Mouse (Mus musculus): ENCODE data around the gene Olfr635. TPM values are rescaled to one million over a fixed set of nuclear protein-coding genes. Genes with fewer than 3 reads are reported as not detected.

The Olfr635 gene
- not detected for total RNA-seq (2023)

DNA sequence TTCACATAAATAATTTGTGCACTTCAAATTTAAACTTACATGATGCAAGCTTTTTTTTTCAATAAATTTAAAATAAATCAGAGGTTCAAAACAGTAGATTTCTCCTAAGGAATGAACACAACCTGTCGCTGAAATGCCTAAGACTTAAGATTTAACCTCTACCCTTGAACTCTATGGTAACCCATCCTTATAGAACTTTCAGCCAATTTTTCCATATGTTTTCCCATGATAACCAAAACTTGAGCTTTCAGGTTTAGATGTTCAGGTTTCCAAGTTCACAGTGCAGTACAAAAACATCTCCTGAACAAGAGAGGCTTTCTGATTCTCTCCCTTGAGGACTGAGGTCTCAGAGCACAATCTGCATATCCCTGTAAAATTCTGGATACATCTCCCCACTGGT is at the start of gene Olfr635:
Gene Olfr635, plus strand, starts transcription at position 301 of the 400 bp plus-strand sequence.

DNA sequence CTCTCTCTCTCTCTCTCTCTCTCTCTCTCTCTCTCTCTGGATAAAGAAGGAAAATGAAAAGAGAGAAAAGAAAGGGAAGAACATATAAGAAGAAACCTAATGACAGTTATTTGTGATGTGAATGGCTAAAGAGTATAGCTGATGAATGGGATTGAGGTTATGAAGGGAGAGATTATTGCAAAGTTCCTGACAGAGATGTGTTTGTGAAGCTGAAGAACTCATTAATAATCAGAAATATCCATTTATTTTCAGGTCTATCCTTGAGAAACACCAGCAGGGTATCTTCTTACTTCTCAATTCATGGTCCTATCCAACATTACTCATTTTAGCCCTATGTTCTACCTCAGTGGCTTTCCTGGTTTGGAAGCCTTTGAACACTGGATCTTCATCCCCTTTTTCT is 42.4 kb upstream of the Olfr635 start, which contains the start of gene Olfr631:
Gene Olfr631, plus strand, starts transcription at position 301 of the 400 bp plus-strand sequence.

DNA sequence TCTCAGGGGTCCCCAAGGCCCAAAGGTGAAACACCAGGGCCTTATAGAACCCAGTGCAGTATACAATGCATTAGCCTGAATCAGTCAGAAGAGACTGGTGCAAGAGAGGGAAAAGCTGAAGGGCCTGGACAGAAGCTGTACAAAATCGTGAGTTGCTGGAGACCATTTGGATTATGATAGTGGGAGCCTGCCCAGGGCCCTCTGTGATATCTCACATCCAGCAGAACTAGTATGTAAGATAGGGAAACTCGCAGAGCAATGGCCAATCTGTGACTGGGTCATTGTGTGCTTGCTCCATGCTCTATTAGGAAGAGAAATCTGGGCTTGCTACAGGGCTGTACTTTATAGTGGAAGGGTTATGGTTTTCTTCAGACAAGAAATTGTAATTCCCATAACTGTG is 36.7 kb upstream of the Olfr635 start, which contains the start of gene Olfr632:
Gene Olfr632, plus strand, starts transcription at position 84 of the 400 bp plus-strand sequence.

DNA sequence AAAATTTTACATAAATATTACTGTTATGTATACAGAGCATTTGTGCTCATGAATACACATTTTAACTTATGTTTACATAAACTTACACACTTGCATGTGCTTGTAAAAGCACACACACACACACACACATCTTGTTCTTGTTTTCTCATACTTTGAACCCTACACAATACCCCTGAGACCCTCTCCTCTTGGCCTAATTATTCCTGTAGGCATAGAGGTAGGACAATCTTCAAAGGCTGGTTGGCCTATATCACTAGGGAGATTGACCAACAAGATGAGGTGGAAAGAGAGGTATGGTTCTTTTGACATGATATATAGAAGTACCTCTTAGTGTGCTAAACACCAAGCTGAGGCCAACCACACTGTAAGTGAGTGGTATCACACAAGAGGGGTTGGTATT is 26.8 kb upstream of the Olfr635 start, which contains the start of gene Olfr633:
Gene Olfr633, plus strand, starts transcription at position 301 of the 400 bp plus-strand sequence.

DNA sequence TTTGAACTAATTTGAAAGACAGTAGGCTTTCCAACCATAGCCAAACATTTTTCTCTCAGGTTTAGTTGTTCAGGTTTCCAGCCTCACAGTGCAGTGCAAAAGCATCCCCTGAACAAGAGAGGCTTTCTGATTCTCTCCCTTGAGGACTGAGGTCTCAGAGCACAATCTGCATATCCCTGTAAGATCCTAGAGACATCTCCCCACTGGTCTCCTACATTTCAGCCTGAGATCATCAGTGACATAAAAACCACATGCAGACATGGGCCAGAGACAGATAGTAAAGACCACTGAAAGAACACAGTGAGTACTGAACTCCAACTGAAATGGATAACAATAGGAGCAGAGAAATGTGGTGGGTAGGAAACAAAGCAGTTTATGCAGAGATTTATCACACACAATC is 27.5 kb downstream of the Olfr635 start, which contains the start of gene Olfr638:
Gene Olfr638, plus strand, starts transcription at position 301 of the 400 bp plus-strand sequence.

DNA sequence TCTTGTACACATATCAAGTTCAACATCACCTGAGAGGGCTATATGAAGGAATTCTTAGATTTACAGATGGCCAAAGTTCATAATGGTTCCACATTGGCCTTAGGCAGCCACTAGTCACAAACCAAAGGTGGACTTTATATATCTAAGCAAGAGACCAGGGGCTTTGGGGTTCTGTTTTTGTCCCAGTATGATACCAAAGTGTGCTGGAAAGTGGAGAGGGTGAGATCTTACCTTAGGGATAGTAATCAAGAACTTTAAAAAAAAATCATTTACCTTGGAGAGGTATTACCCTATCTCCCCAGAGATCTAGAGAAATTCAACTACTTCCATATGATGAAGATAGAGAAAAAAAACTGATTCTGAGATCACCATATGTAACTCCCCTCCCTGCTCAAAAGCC is 46.3 kb downstream of the Olfr635 start, which contains the start of gene Olfr639:
Gene Olfr639, minus strand, starts transcription at position 101 of the 400 bp plus-strand sequence.

DNA sequence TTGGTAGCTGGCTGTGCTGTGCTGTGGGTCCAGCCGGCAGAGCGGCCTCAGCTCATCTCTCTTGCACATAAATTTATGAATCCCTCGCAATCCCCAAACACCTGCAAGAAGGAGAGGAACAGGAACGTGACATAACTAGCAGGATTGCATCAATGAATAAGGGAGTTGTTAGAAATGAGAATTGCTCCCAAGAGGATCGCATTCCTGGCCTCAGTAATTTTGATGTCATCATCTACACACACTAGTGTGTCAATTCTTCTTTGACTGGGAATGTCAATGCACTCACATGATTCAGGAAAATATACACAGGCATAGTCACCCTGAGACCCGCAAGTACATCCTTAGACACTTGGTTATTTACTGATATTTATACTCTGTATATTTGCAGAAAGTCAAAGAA is 54.5 kb downstream of the Olfr635 start, which contains the start of gene Olfr640:
Gene Olfr640, minus strand, starts transcription at position 101 of the 400 bp plus-strand sequence.

DNA sequence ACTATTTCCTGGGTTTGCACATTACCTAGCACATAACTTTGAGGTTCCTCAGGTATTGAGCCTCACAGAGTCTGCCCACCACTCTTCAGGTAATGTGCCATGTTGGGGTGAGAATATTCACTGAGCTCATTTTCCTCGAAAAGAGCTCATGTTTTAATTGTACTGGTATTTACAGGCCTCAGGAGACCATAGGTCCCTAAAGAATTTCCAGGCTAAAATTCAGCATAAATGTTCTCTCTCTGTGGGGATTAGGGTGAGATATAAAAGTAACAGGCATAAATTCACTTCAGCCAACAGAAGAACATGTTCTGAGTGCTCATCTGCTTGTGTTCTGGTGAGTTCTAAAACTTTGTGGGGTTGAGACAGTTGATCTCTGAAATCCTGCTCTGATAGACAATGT is 64.2 kb downstream of the Olfr635 start, which contains the start of gene Olfr641:
Gene Olfr641, plus strand, starts transcription at position 301 of the 400 bp plus-strand sequence.

Other genes starting within 250 kb of the Olfr635 start
- gene Olfr628, start 240.8 kb upstream of the Olfr635 start, total RNA-seq (2023) = not detected
- gene Olfr629, start 226.2 kb upstream of the Olfr635 start, total RNA-seq (2023) = not detected
- not detected for gene Olfr630, start 213.8 kb upstream of the Olfr635 start, total RNA-seq (2023)
- not detected for gene Olfr69, start 199.6 kb upstream of the Olfr635 start, total RNA-seq (2023)
- not detected for gene Olfr68, start 191.5 kb upstream of the Olfr635 start, total RNA-seq (2023)
- gene Olfr67, start 179.3 kb upstream of the Olfr635 start, total RNA-seq (2023) = not detected
- gene Hbb-bt, start 157.2 kb upstream of the Olfr635 start, total RNA-seq (2023) = 115 TPM
- 842 TPM for gene Hbb-bs, start 143.1 kb upstream of the Olfr635 start, total RNA-seq (2023)
- gene Hbb-bh2, start 130.6 kb upstream of the Olfr635 start, total RNA-seq (2023) = not detected
- not detected for gene Hbb-bh1, start 128.0 kb upstream of the Olfr635 start, total RNA-seq (2023)
- gene Hbb-y, start 117.9 kb upstream of the Olfr635 start, total RNA-seq (2023) = not detected
- not detected for gene Olfr66, start 84.9 kb upstream of the Olfr635 start, total RNA-seq (2023)
- gene Olfr64, start 76.7 kb upstream of the Olfr635 start, total RNA-seq (2023) = not detected
- gene Olfr65, start 67.7 kb upstream of the Olfr635 start, total RNA-seq (2023) = not detected
- not detected for gene Olfr631, start 42.3 kb upstream of the Olfr635 start, total RNA-seq (2023)
- gene Olfr632, start 36.8 kb upstream of the Olfr635 start, total RNA-seq (2023) = not detected
- not detected for gene Olfr633, start 26.7 kb upstream of the Olfr635 start, total RNA-seq (2023)
- not detected for gene Olfr638, start 27.6 kb downstream of the Olfr635 start, total RNA-seq (2023)
- gene Olfr639, start 46.2 kb downstream of the Olfr635 start, total RNA-seq (2023) = 0.21 TPM
- gene Olfr640, start 54.4 kb downstream of the Olfr635 start, total RNA-seq (2023) = not detected
- not detected for gene Olfr641, start 64.3 kb downstream of the Olfr635 start, total RNA-seq (2023)
- gene Olfr642, start 81.5 kb downstream of the Olfr635 start, total RNA-seq (2023) = not detected
- gene 4930516K23Rik, start 90.3 kb downstream of the Olfr635 start, total RNA-seq (2023) = not detected
- gene Olfr644, start 100.7 kb downstream of the Olfr635 start, total RNA-seq (2023) = not detected
- not detected for gene Olfr645, start 114.3 kb downstream of the Olfr635 start, total RNA-seq (2023)
- not detected for gene Olfr646, start 133.7 kb downstream of the Olfr635 start, total RNA-seq (2023)
- gene Ubqln5, start 158.7 kb downstream of the Olfr635 start, total RNA-seq (2023) = not detected
- not detected for gene Olfr643, start 166.3 kb downstream of the Olfr635 start, total RNA-seq (2023)
- not detected for gene Ubqln3, start 172.1 kb downstream of the Olfr635 start, total RNA-seq (2023)
- gene Ubqlnl, start 179.4 kb downstream of the Olfr635 start, total RNA-seq (2023) = not detected
- gene Olfm5, start 193.7 kb downstream of the Olfr635 start, total RNA-seq (2023) = not detected
- not detected for gene Olfr648, start 212.2 kb downstream of the Olfr635 start, total RNA-seq (2023)
- gene Olfr649, start 224.8 kb downstream of the Olfr635 start, total RNA-seq (2023) = not detected
- gene Trim6, start 247.6 kb downstream of the Olfr635 start, total RNA-seq (2023) = not detected